ENCODE assay signal across 8 mouse cellular contexts in the genomic region with DNA sequence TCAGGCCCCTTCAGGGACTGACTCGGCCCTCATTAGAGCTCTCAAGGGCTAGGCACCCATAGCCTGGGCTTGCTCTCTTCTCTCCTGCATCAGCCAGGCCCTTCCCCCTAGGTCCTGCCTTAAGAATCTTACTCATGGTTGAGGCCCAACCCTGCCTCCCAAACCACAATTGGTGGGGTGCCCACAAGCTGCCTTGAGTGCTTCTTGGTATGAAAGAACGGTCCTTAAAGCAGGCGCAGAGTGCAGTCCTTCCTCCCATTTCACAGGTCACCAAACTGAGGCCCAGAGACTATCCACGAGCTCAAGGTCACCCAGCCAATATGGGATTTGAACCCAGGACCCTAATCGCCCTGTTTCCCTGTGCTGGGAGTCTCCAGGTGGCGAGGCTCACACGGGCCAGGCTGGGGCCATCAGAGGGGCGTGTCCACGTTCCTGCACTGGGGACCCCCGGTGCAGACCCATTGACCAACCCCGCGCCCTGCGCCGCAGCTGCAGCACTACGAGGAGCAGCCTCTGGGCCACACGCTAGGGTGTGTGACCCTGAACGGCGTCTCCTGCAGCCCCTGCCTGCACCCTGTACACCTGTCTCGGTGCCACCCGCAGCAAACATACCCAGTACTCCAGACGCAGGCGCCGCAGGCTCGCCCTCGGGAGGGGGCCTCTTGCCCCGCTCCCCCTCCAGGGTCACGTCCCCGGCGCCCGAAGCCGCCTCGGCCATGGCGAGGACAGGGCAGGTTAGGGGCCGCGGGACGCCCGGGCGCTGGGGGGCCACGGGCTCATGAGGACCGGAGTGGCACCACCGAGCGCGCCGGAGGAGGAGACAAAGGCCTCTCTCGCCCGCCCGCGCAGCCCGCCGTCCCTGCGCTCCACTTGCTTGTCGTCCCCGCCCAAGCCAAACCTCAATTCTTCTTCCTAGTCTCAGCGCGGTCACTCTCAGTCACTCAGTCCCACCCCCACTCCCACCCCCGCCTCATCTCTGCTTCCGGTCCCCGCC. TPM values are rescaled to one million over a fixed set of nuclear protein-coding genes. Genes with fewer than 3 reads are reported as not detected.
DNase-seq lines count a peak whose midpoint lies in the region; ATAC-seq and TF ChIP-seq lines count a peak whose summit lies in the region.

Ano8 (minus strand) TSS at position 822 of the 994 bp plus-strand sequence.

- DNase-seq in 416B (ENCODE audit: low read depth) (peak; percentile 86), liver (peak; percentile 77)
- peak; percentile 93 for DNase-seq in adrenal gland, postnatal 14 days
- DNase-seq in heart, embryonic 10.5 days (ENCODE audit: low spot score) = peak; percentile 94
- peak; percentile 95 for DNase-seq in midbrain, postnatal 0 days (ENCODE audit: low spot score)
- peak; percentile 64 to 68 for DNase-seq in spleen, postnatal 14 days (ENCODE audit: low spot score in 2 of 2)

- ATAC-seq in embryonic facial prominence, embryonic 13.5 days (ENCODE audit: insufficient number of reproducible peaks, insufficient read depth, low FRiP score, low TSS enrichment, low read depth) = peak; percentile 62; the same call in 1 of the 2 replicates
- ATAC-seq in kidney, embryonic 14.5 days (ENCODE audit: low FRiP score, low TSS enrichment) = peak; percentile 63
- peak; percentile 80 for ATAC-seq in midbrain, postnatal 0 days (ENCODE audit: low FRiP score)

- peak within 1 kb of the TSS; percentile 86 for H3K4me3 ChIP-seq in embryonic facial prominence, embryonic 13.5 days
- H3K4me3 ChIP-seq in heart, embryonic 10.5 days = peak within 1 kb of the TSS; percentile 75
- peak within 1 kb of the TSS; percentile 83 for H3K4me3 ChIP-seq in kidney, embryonic 14.5 days (ENCODE audit: low read length)
- H3K4me3 ChIP-seq in midbrain, postnatal 0 days (ENCODE audit: low read depth, low read length) = peak within 1 kb of the TSS; percentile 95

- peaks cover 39% of the 10 kb centered on the region for H3K4me1 ChIP-seq in embryonic facial prominence, embryonic 13.5 days
- peaks cover 43% of the 10 kb centered on the region for H3K4me1 ChIP-seq in heart, embryonic 10.5 days
- H3K4me1 ChIP-seq in kidney, embryonic 14.5 days (ENCODE audit: control insufficient read depth, insufficient read depth, low read length) = peaks cover 14% of the 10 kb centered on the region
- 0 out of 2 replicates have a peak, but pooled peaks cover 12% of the 10 kb centered on the region for H3K4me1 ChIP-seq in midbrain, postnatal 0 days (ENCODE audit: insufficient read depth, low read length)

- peaks cover 41% of the 10 kb centered on the region for H3K36me3 ChIP-seq in embryonic facial prominence, embryonic 13.5 days
- peaks cover 20% of the 10 kb centered on the region for H3K36me3 ChIP-seq in heart, embryonic 10.5 days
- H3K36me3 ChIP-seq in kidney, embryonic 14.5 days (ENCODE audit: control insufficient read depth, insufficient read depth, low read length) = peaks cover 11% of the 10 kb centered on the region; the same call in 1 of the 2 replicates
- H3K36me3 ChIP-seq in midbrain, postnatal 0 days (ENCODE audit: insufficient read depth, low read length) = peaks cover 31% of the 10 kb centered on the region

- H3K9ac ChIP-seq in embryonic facial prominence, embryonic 13.5 days = peak within 1 kb of the TSS; percentile 93
- peak within 1 kb of the TSS; percentile 89 for H3K9ac ChIP-seq in kidney, embryonic 14.5 days (ENCODE audit: low read depth, low read length)
- H3K9ac ChIP-seq in midbrain, postnatal 0 days (replicated peaks; ENCODE audit: low read length, poor library complexity, severe bottlenecking) = peak within 1 kb of the TSS; percentile 95

- no peaks in the 10 kb centered on the region for H3K27me3 ChIP-seq in embryonic facial prominence, embryonic 13.5 days
- H3K27me3 ChIP-seq in heart, embryonic 10.5 days (ENCODE audit: insufficient read depth, poor library complexity, severe bottlenecking) = peaks cover 41% of the 10 kb centered on the region
- no peaks in the 10 kb centered on the region for H3K27me3 ChIP-seq in kidney, embryonic 14.5 days (ENCODE audit: control insufficient read depth, insufficient read depth, low read length)
- no peaks in the 10 kb centered on the region for H3K27me3 ChIP-seq in midbrain, postnatal 0 days (ENCODE audit: insufficient read depth, low read length)

- no peak for TF ChIP-seq CTCF in midbrain, postnatal 0 days (IDR thresholded peaks at IDR 0.05)

- H3K27ac ChIP-seq in embryonic facial prominence, embryonic 13.5 days = peak within 1 kb of the TSS; percentile 68
- peak within 1 kb of the TSS; percentile 92 for H3K27ac ChIP-seq in heart, embryonic 10.5 days
- peak within 1 kb of the TSS; percentile 65; the same call in 1 of the 2 replicates for H3K27ac ChIP-seq in kidney, embryonic 14.5 days (ENCODE audit: low read depth, low read length)
- H3K27ac ChIP-seq in midbrain, postnatal 0 days (ENCODE audit: low read depth, low read length) = peak within 1 kb of the TSS; percentile 82

- H3K4me2 ChIP-seq in embryonic facial prominence, embryonic 13.5 days = peak within 1 kb of the TSS; percentile 93
- H3K4me2 ChIP-seq in kidney, embryonic 14.5 days (replicated peaks; ENCODE audit: low read depth, low read length) = peak within 1 kb of the TSS; percentile 62
- H3K4me2 ChIP-seq in midbrain, postnatal 0 days (ENCODE audit: low read depth, low read length, poor library complexity, severe bottlenecking) = peak within 1 kb of the TSS; percentile 88

- no peaks in the 10 kb centered on the region for H3K9me3 ChIP-seq in embryonic facial prominence, embryonic 13.5 days
- no peaks in the 10 kb centered on the region for H3K9me3 ChIP-seq in heart, embryonic 10.5 days
- H3K9me3 ChIP-seq in kidney, embryonic 14.5 days (ENCODE audit: control insufficient read depth, low read length) = no peaks in the 10 kb centered on the region
- no peaks in the 10 kb centered on the region for H3K9me3 ChIP-seq in midbrain, postnatal 0 days (ENCODE audit: low read length)

- 5% methylated on average over 55 of the region's 58 CpGs for WGBS in embryonic facial prominence, embryonic 13.5 days
- WGBS in heart, embryonic 10.5 days = 5% methylated on average over 58 of the region's 58 CpGs
- 6% methylated on average over 57 of the region's 58 CpGs for WGBS in kidney, embryonic 14.5 days
- WGBS in midbrain, postnatal 0 days = 6% methylated on average over 56 of the region's 58 CpGs

RNA-seq across cellular contexts. Expression of gene Ano8, which starts in this region (rescaled TPM):
- 14.8 and 17.2 TPM in 2 replicates for total RNA-seq in adrenal gland, postnatal 14 days (2021)
- polyA plus RNA-seq in embryonic facial prominence, embryonic 13.5 days (2015; fragmentation: Nextera tagmentation; extraction: Ambion mirVana) = 2.2 and 3.0 TPM in 2 replicates
- polyA plus RNA-seq in heart, embryonic 10.5 days (2016; fragmentation: Nextera tagmentation; extraction: Ambion mirVana) = 0.73 and 2.7 TPM in 2 replicates
- 2.9 and 3.4 TPM in 2 replicates for polyA plus RNA-seq in kidney, embryonic 14.5 days (2014; fragmentation: Nextera tagmentation; extraction: Ambion mirVana)
- total RNA-seq in midbrain, postnatal 0 days (2014; rRNA removed) = 81.6 and 82.2 TPM in 2 replicates
- 5.4 and 5.6 TPM in 2 replicates for polyA plus RNA-seq in midbrain, postnatal 0 days (2015; fragmentation: Nextera tagmentation; extraction: Ambion mirVana)

Comparison
In these comparisons a context has a peak if more than half of its experiments do, and no peak if none do; other contexts are left out.
1. Peak in every context shown above with its lines: DNase-seq, ATAC-seq, H3K4me3 ChIP-seq and H3K27ac ChIP-seq.